Mouse (Mus musculus) E14TG2a.4 (cell line): ENCODE results near the gene Pyy.

Source experiments
- H3K27me3 ChIP-seq: 2 replicates; pipeline ENCODE4 v1.6.1; 2014; ENCODE audit warnings: low read length, control low read depth; ENCODE audit not compliant: insufficient read depth
- H3K36me3 ChIP-seq: 2 replicates; pipeline ENCODE4 v1.6.1; 2014; ENCODE audit warnings: low read length, control low read depth; ENCODE audit not compliant: insufficient read depth
- H3K4me1 ChIP-seq: replicated peaks from 2 replicates; pipeline ENCODE4 v1.6.1; 2014; ENCODE audit warnings: low read depth, low read length, control low read depth
- H3K4me3 ChIP-seq: replicated peaks from 2 replicates; pipeline ENCODE4 v1.5.1; 2014; ENCODE audit warnings: mild to moderate bottlenecking, low read length
- H3K9me3 ChIP-seq: 2 replicates; pipeline ENCODE4 v1.6.1; 2014; ENCODE audit warnings: low read length, control low read depth
- CTCF ChIP-seq: conservative IDR thresholded peaks from 2 replicates; pipeline ENCODE4 v1.5.1; 2014; ENCODE audit warnings: low read length
- NANOG ChIP-seq: IDR thresholded peaks from 2 replicates; pipeline ENCODE4 v1.6.1; 2014; ENCODE audit warnings: borderline replicate concordance, low read length, mixed read lengths
- POU5F1 ChIP-seq: IDR thresholded peaks from 2 replicates; pipeline ENCODE4 v1.6.1; 2014; ENCODE audit warnings: low read length, borderline replicate concordance

The Pyy gene

GRCm38 (mm10) chr11:102106911-102107310 lies 721 bp downstream of the Pyy start:
- Histone ChIP-seq H3K9me3 (no peaks in the 10 kb centered on the region), H3K4me1 (peaks cover 24% of the 10 kb centered on the region), H3K4me3 (peak overlapping the region; percentile 72), H3K27me3 (peaks cover 77% of the 10 kb centered on the region), H3K36me3 (no peaks in the 10 kb centered on the region)
- TF ChIP-seq NANOG (no peak), CTCF (no peak), POU5F1 (no peak)

DNA sequence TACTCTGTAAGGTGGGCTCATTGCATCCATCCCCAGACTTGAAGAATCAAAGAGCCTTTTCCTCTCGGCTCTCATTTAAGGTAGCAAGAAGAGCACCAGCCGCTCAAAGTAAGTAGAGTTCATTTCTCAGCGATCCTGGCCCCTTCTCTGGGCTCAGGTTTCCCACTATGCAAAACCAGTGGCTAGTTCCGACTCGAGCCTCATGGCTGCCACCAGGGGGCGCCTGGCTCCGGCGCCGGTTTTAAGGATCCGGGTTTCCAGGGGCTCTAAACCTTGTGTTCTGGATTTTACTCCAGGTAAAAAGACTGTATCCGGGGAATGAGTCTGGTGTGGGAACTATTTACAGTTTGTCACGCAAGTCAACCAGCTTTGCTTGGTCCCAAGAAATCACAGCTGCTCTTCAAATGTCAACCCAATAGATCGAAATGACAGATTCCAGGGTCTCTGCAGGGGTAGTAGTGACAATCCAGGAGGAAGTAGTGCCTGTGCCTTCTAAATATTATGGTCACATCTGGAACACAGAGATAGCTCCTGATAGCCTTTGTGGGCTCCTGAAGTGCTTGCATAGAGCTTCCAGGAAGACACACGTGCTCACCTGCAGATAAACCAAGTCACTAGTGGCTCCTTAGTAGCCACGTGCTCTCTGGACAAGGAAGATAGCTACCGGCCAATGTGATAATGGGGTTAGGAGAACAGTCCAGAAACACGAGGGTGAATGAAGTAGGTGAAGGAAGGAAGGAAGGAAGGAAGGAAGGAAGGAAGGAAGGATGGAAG lies 5.0 kb downstream of the Pyy start:
- Histone ChIP-seq H3K27me3 (peaks cover 94% of the 10 kb centered on the region), H3K9me3 (no peaks in the 10 kb centered on the region), H3K36me3 (no peaks in the 10 kb centered on the region), H3K4me1 (peaks cover 22% of the 10 kb centered on the region), H3K4me3 (no peak overlapping the region)
- TF ChIP-seq NANOG = no peak
- peak; percentile 82 for TF ChIP-seq CTCF
- TF ChIP-seq POU5F1 = no peak

- TF ChIP-seq CTCF (no peak), NANOG (no peak), POU5F1 (no peak)
Observed at GRCm38 (mm10) chr11:102101219-102101618, 6.4 kb downstream of the Pyy start, which contains the start of gene Ppy. Gene Ppy (minus strand): TSS chr11:102101319.

GRCm38 (mm10) chr11:102096887-102097391 lies 10.7 kb downstream of the Pyy start:
- peak overlapping the region; percentile 66 for H3K4me3 ChIP-seq

More at GRCm38 (mm10) chr11:102101219-102101618, 6.4 kb downstream of the Pyy start, which contains the start of gene Ppy:
- Histone ChIP-seq H3K4me3 (no peak within 1 kb of the TSS), H3K27me3 (peaks cover 84% of the 10 kb centered on the region), H3K36me3 (no peaks in the 10 kb centered on the region), H3K9me3 (no peaks in the 10 kb centered on the region), H3K4me1 (peaks cover 21% of the 10 kb centered on the region)

GRCm38 (mm10) chr11:102096446-102096845 lies 11.2 kb downstream of the Pyy start:
- peaks cover 65% of the 10 kb centered on the region for H3K27me3 ChIP-seq
- no peaks in the 10 kb centered on the region for H3K9me3 ChIP-seq
- peak overlapping the region; percentile 66 for H3K4me3 ChIP-seq
- TF ChIP-seq NANOG (no peak), CTCF (no peak), POU5F1 (no peak)
- no peaks in the 10 kb centered on the region for H3K36me3 ChIP-seq
- H3K4me1 ChIP-seq = peaks cover 26% of the 10 kb centered on the region

More at GRCm38 (mm10) chr11:102096887-102097391, 10.7 kb downstream of the Pyy start:
- Histone ChIP-seq H3K9me3 (no peaks in the 10 kb centered on the region), H3K36me3 (no peaks in the 10 kb centered on the region), H3K27me3 (peaks cover 65% of the 10 kb centered on the region), H3K4me1 (peaks cover 26% of the 10 kb centered on the region)
- TF ChIP-seq CTCF = 0 out of 2 replicates have a peak, but pooled peaks have one; percentile 3
- TF ChIP-seq NANOG = no peak
- no peak for TF ChIP-seq POU5F1

- Histone ChIP-seq H3K4me1 (peaks cover 26% of the 10 kb centered on the region), H3K36me3 (no peaks in the 10 kb centered on the region), H3K4me3 (no peak overlapping the region), H3K27me3 (peaks cover 59% of the 10 kb centered on the region), H3K9me3 (no peaks in the 10 kb centered on the region)
- TF ChIP-seq NANOG (no peak), CTCF (no peak)
Observed at GRCm38 (mm10) chr11:102095676-102096075, 12.0 kb downstream of the Pyy start.

DNA sequence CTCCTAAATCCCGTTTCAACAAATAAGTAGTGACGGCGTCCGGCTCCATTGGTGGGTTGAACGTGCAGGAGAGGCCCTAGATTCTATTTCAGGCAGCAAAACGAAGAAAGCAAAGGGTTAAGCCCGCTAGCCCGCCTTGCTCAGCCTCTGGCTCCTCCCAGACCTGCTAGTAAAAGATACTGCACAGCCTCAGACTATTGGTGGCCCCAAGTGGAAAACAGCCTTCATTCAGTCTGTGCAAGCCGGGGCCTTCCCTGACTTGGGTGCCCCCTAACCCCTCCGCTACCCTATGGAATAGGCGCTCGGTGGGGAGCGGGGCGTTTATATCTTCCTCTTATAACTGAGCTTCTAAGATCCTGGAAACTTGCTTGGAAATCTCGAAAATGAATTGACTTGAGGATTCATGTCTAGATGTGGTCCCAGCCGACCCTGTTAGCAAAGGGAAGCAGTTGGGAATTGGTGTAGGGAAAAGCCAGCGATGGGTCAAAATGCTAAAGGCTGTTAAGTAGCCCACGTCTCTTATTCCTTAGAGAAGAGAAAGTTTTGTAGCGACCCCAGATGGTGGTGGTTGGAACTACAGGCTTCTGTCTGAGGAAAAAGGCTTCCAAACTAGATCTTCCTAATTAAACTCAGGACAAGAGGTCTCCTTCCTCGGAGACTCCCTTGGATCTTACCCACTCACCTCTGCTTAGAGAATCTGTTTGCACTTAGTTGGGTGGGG lies 18.4 kb downstream of the Pyy start:
- Histone ChIP-seq H3K4me1 (peaks cover 37% of the 10 kb centered on the region), H3K9me3 (no peaks in the 10 kb centered on the region), H3K4me3 (peak overlapping the region; percentile 81), H3K27me3 (peaks cover 65% of the 10 kb centered on the region), H3K36me3 (no peaks in the 10 kb centered on the region)
- TF ChIP-seq NANOG = no peak
- TF ChIP-seq CTCF = peak; percentile 92

GRCm38 (mm10) chr11:102087931-102088898 lies 19.4 kb downstream of the Pyy start, which contains the start of gene Mpp2:
Gene Mpp2 (minus strand): TSS chr11:102088515.
- peaks cover 38% of the 10 kb centered on the region for H3K4me1 ChIP-seq
- H3K9me3 ChIP-seq = peaks cover 7% of the 10 kb centered on the region; the same call in 1 of the 2 replicates
- peaks cover 66% of the 10 kb centered on the region for H3K27me3 ChIP-seq
- TF ChIP-seq POU5F1 (no peak), NANOG (no peak), CTCF (no peak)
- no peaks in the 10 kb centered on the region for H3K36me3 ChIP-seq
- peak within 1 kb of the TSS; percentile 81 for H3K4me3 ChIP-seq
